9 mouse cellular contexts compared by ENCODE assay signal in genomic region chr9:60251765-60252164, GRCm38 (mm10).
DNase-seq lines count a peak whose midpoint lies in the region; ATAC-seq and TF ChIP-seq lines count a peak whose summit lies in the region.
"Had no signal": no experiment of that assay in that cellular context is flagged by ENCODE, and none has a peak within 500 bp of the region (broad histone marks: within the 10 kb centered on the region; RNA-seq: fewer than 3 reads in every experiment).

No protein-coding gene starts in this region.

- TF ChIP-seq CTCF in lung, adult 2 months (IDR thresholded peaks at IDR 0.05; ENCODE audit: insufficient read depth, low read length): peak; percentile 49; the same call in 1 of the 2 replicates
- peak; percentile 67 for TF ChIP-seq CTCF in liver, embryonic 14.5 days (IDR thresholded peaks at IDR 0.05; ENCODE audit: low read depth)

- no peak overlapping the region for H3K4me2 ChIP-seq in heart, embryonic 12.5 days
- H3K4me2 ChIP-seq in liver, embryonic 14.5 days (ENCODE audit: low read depth): no peak overlapping the region

- intact Hi-C loops in heart, postnatal 14 days (cut with DNase I): no loop called here

- no peak overlapping the region for H3K4me3 ChIP-seq in heart, embryonic 12.5 days
- no peak overlapping the region for H3K4me3 ChIP-seq in lung, adult 2 months (replicated peaks; ENCODE audit: extremely low read depth, low read depth, low read length)
- no peak overlapping the region for H3K4me3 ChIP-seq in liver, embryonic 14.5 days (ENCODE audit: insufficient read depth in 1 of 2, low read depth in 2 of 2, low read length in 2 of 2)

- TF ChIP-seq EP300 in liver, embryonic 14.5 days (IDR thresholded peaks at IDR 0.05; ENCODE audit: low read depth): no peak

- WGBS in heart, embryonic 12.5 days: 63% methylated on average over 3 of the region's 3 CpGs
- 71% methylated on average over 3 of the region's 3 CpGs for WGBS in lung, adult 2 months
- WGBS in liver, embryonic 14.5 days (ENCODE audit: insufficient replicate concordance): 55% methylated on average over 3 of the region's 3 CpGs

- no peaks in the 10 kb centered on the region for H3K4me1 ChIP-seq in heart, embryonic 12.5 days (replicated peaks)
- H3K4me1 ChIP-seq in lung, adult 2 months (ENCODE audit: control insufficient read depth, insufficient read depth, low read length): no peaks in the 10 kb centered on the region
- peaks cover 0 to 7% of the 10 kb centered on the region in 2 experiments; a peak in 2 of 4 replicates for H3K4me1 ChIP-seq in liver, embryonic 14.5 days (replicated peaks; ENCODE audit: control insufficient read depth in 2 of 2, insufficient read depth in 2 of 2, low read length in 1 of 2)

- peak; percentile 41 for DNase-seq in adrenal gland, postnatal 10 days
- DNase-seq in adrenal gland, adult 18-20 months (ENCODE audit: low spot score in 2 of 2): no peak
- peak; percentile 26 to 31 for DNase-seq in heart, postnatal 14 days
- no peak for DNase-seq in lung, adult 2 months
- DNase-seq in lung, adult 18-20 months: no peak
- DNase-seq in liver, embryonic 14.5 days (ENCODE audit: low read depth in 3 of 3, low spot score in 3 of 3): no peak
- DNase-seq in ovary, adult 18-20 months (ENCODE audit: low spot score): no peak
- DNase-seq: thymus, postnatal 25 days had no signal

- H3K27me3 ChIP-seq in heart, embryonic 12.5 days (replicated peaks): no peaks in the 10 kb centered on the region
- no peaks in the 10 kb centered on the region for H3K27me3 ChIP-seq in liver, embryonic 14.5 days (ENCODE audit: control insufficient read depth, insufficient read depth, low read length)

- H3K36me3 ChIP-seq in heart, embryonic 12.5 days: no peaks in the 10 kb centered on the region
- H3K36me3 ChIP-seq in liver, embryonic 14.5 days (replicated peaks; ENCODE audit: control insufficient read depth, insufficient read depth, low read depth): no peaks in the 10 kb centered on the region

- no peak for TF ChIP-seq POLR2A in lung, adult 2 months (IDR thresholded peaks at IDR 0.05; ENCODE audit: borderline replicate concordance, extremely low read depth, low read depth, low read length)

- H3K27ac ChIP-seq in heart, embryonic 12.5 days (ENCODE audit: poor library complexity, severe bottlenecking): no peak overlapping the region
- H3K27ac ChIP-seq in liver, embryonic 14.5 days: no peak overlapping the region

- ATAC-seq in heart, embryonic 12.5 days (ENCODE audit: insufficient number of reproducible peaks, low FRiP score): no peak
- no peak for ATAC-seq in liver, embryonic 14.5 days (ENCODE audit: insufficient read depth)

- H3K9ac ChIP-seq in heart, embryonic 12.5 days: no peak overlapping the region
- H3K9ac ChIP-seq in liver, embryonic 14.5 days (replicated peaks): no peak overlapping the region

- H3K9me3 ChIP-seq in heart, embryonic 12.5 days (replicated peaks): no peaks in the 10 kb centered on the region
- no peaks in the 10 kb centered on the region for H3K9me3 ChIP-seq in liver, embryonic 14.5 days (ENCODE audit: control insufficient read depth, low read length)

Comparison
In these comparisons a context has a peak if more than half of its experiments do, and no peak if none do; other contexts are left out.
1. DNase-seq: peak in adrenal gland, postnatal 10 days (single experiment) and heart, postnatal 14 days (2 of 2); none in adrenal gland, adult 18-20 months (0 of 2), lung, adult 2 months (single experiment), lung, adult 18-20 months (0 of 2), liver, embryonic 14.5 days (0 of 3) and ovary, adult 18-20 months (single experiment).